Mouse (Mus musculus): ENCODE results near the gene Tpcn1.

Gene Tpcn1

GRCm38 (mm10) chr5:120578504-120579081, 9.9 kb downstream of the Tpcn1 start:
- no peak for DNase-seq (ENCODE audit: low read depth)

GRCm38 (mm10) chr5:120577935-120578441, 10.5 kb downstream of the Tpcn1 start:
- DNase-seq (ENCODE audit: low read depth): no peak

- DNase-seq (ENCODE audit: low read depth): no peak
These were observed 11.6 kb downstream of the Tpcn1 start for GRCm38 (mm10) chr5:120576781-120577301.

- DNase-seq (ENCODE audit: low read depth): no peak
These were observed 13.9 kb downstream of the Tpcn1 start for GRCm38 (mm10) chr5:120574469-120575063.

- no peak for DNase-seq (ENCODE audit: low read depth)
These were observed 17.3 kb downstream of the Tpcn1 start for GRCm38 (mm10) chr5:120571056-120571740.

- DNase-seq (ENCODE audit: low read depth): no peak
These were observed 18.1 kb downstream of the Tpcn1 start for GRCm38 (mm10) chr5:120570289-120570897.

- no peak for DNase-seq (ENCODE audit: low read depth)
These were observed 18.7 kb downstream of the Tpcn1 start for GRCm38 (mm10) chr5:120569791-120570190.

- no peak for DNase-seq (ENCODE audit: low read depth)
These were observed 19.5 kb downstream of the Tpcn1 start for GRCm38 (mm10) chr5:120568964-120569363.

- DNase-seq (ENCODE audit: low read depth): no peak
These were observed 20.1 kb downstream of the Tpcn1 start for GRCm38 (mm10) chr5:120568336-120568768.

- DNase-seq (ENCODE audit: low read depth): no peak
These were observed 20.7 kb downstream of the Tpcn1 start for GRCm38 (mm10) chr5:120567761-120568211.

- DNase-seq (ENCODE audit: low read depth): no peak
These were observed 21.2 kb downstream of the Tpcn1 start for GRCm38 (mm10) chr5:120567253-120567701.

- no peak for DNase-seq (ENCODE audit: low read depth)
These were observed 21.7 kb downstream of the Tpcn1 start for GRCm38 (mm10) chr5:120566681-120567252.

- no peak for DNase-seq (ENCODE audit: low read depth)
These were observed 22.4 kb downstream of the Tpcn1 start for GRCm38 (mm10) chr5:120566101-120566500.

GRCm38 (mm10) chr5:120565171-120565905, 23.1 kb downstream of the Tpcn1 start:
- DNase-seq (ENCODE audit: low read depth): no peak

- DNase-seq (ENCODE audit: low read depth): no peak
These were observed 24.6 kb downstream of the Tpcn1 start for GRCm38 (mm10) chr5:120563914-120564311.

- peak; percentile 59 for DNase-seq (ENCODE audit: low read depth)
These were observed 25.2 kb downstream of the Tpcn1 start for GRCm38 (mm10) chr5:120562956-120563913.

- peak; percentile 99 for DNase-seq (ENCODE audit: low read depth)
These were observed 27.7 kb downstream of the Tpcn1 start for GRCm38 (mm10) chr5:120560616-120561311.

GRCm38 (mm10) chr5:120560129-120560615, 28.3 kb downstream of the Tpcn1 start:
- no peak for DNase-seq (ENCODE audit: low read depth)

- DNase-seq (ENCODE audit: low read depth): no peak
These were observed 29.7 kb downstream of the Tpcn1 start for GRCm38 (mm10) chr5:120558762-120559161.

Measured in fibroblast of lung, adult 2 months (primary cell).